Mouse (Mus musculus): ENCODE data around the gene Lhx8.

GRCm38 (mm10) chr3:154327883-154328720, 2.4 kb downstream of the Lhx8 start:
- TF ChIP-seq POLR2A (IDR thresholded peaks at IDR 0.05; ENCODE audit: low read depth, low read length) (no peak), CTCF (IDR thresholded peaks at IDR 0.05; ENCODE audit: extremely low read depth, insufficient read depth, insufficient read length, insufficient replicate concordance) (no peak)
